Mouse (Mus musculus) kidney, postnatal 36 days (tissue): ENCODE results near the gene Nle1.
"Not testable (repeated sequence)": the region's sequence is repeated elsewhere in the genome, so short reads cannot be mapped to it uniquely, and the experiment has no call there.

Source experiments
- DNase-seq, 2 experiments: peaks; one replicate each; pipeline ENCODE4 v3.0.0; 2021 to 2022; ENCODE audit warnings: mixed read lengths in 2 of 2

The Nle1 gene

GRCm38 (mm10) chr11:82907651-82908607 lies at the start of gene Nle1:
TSS of gene Nle1 (minus strand) at chr11:82908411.
- DNase-seq = peak; percentile 91 to 95

GRCm38 (mm10) chr11:82956925-82957324 lies 48.7 kb upstream of the Nle1 start:
- no peak for DNase-seq

- no peak for DNase-seq
Measured at GRCm38 (mm10) chr11:82954631-82955030, 46.4 kb upstream of the Nle1 start.

- DNase-seq = peak; percentile 26 to 28
Measured at GRCm38 (mm10) chr11:82952612-82953542, 44.7 kb upstream of the Nle1 start.

GRCm38 (mm10) chr11:82951865-82952611 lies 43.8 kb upstream of the Nle1 start:
- DNase-seq = peak; percentile 87 to 88

GRCm38 (mm10) chr11:82950736-82951481 lies 42.7 kb upstream of the Nle1 start, which contains the start of gene Slfn5:
TSS of gene Slfn5 (plus strand) at chr11:82951349.
- DNase-seq = peak; percentile 70 to 84

GRCm38 (mm10) chr11:82949036-82949435 lies 40.8 kb upstream of the Nle1 start:
- peak; percentile 41 to 77 for DNase-seq

GRCm38 (mm10) chr11:82947457-82947856 lies 39.2 kb upstream of the Nle1 start:
- DNase-seq = no peak

GRCm38 (mm10) chr11:82945636-82946035 lies 37.4 kb upstream of the Nle1 start:
- DNase-seq = no peak

- no peak for DNase-seq
Measured at GRCm38 (mm10) chr11:82943336-82943735, 35.1 kb upstream of the Nle1 start.

- no peak for DNase-seq
Measured at GRCm38 (mm10) chr11:82933186-82933585, 25.0 kb upstream of the Nle1 start.

- peak in 1 of 2 experiments; percentile 46 for DNase-seq
Measured at GRCm38 (mm10) chr11:82931671-82932450, 23.6 kb upstream of the Nle1 start.

GRCm38 (mm10) chr11:82931161-82931560 lies 22.9 kb upstream of the Nle1 start:
- not testable (repeated sequence) for DNase-seq

- DNase-seq = peak in 1 of 2 experiments; percentile 54
Measured at GRCm38 (mm10) chr11:82930391-82930955, 22.3 kb upstream of the Nle1 start.

- DNase-seq = no peak
Measured at GRCm38 (mm10) chr11:82929633-82929950, 21.4 kb upstream of the Nle1 start.

GRCm38 (mm10) chr11:82928897-82929632 lies 20.9 kb upstream of the Nle1 start:
- DNase-seq = peak in 1 of 2 experiments; percentile 8

- DNase-seq = not testable (repeated sequence)
Measured at GRCm38 (mm10) chr11:82923910-82924309, 15.7 kb upstream of the Nle1 start.

GRCm38 (mm10) chr11:82921691-82922090 lies 13.5 kb upstream of the Nle1 start:
- no peak for DNase-seq

- no peak for DNase-seq
Measured at GRCm38 (mm10) chr11:82920768-82921167, 12.6 kb upstream of the Nle1 start.
